Mouse (Mus musculus) embryonic facial prominence, embryonic 15.5 days (tissue): ENCODE measurements at regions not wholly inside any gene's neighbourhood (a gene's known extent, or its start where the extent isn't known, plus 50 kb on each side); places are given as distances from the start of the nearest gene placed in this dataset.
"Not testable (repeated sequence)": the region's sequence is repeated elsewhere in the genome, so short reads cannot be mapped to it uniquely, and the experiment has no call there.

Experiments
- ATAC-seq: fragments of 200-750 bp; cut with Nextera tagmentation; 2 replicates; pipeline ENCODE4 v1.8.0; 2017; ENCODE audit warnings: low read depth, moderate TSS enrichment; ENCODE audit not compliant: insufficient number of reproducible peaks, low FRiP score, low TSS enrichment
- H3K27ac ChIP-seq: fragments of 300-500 bp; sonication (generic); replicated peaks from 2 replicates; pipeline ENCODE4 v1.5.1; 2015; ENCODE audit warnings: mild to moderate bottlenecking, inconsistent platforms
- H3K27me3 ChIP-seq: fragments of 300-500 bp; sonication (generic); 2 replicates; pipeline ENCODE4 v1.6.1; 2015; ENCODE audit warnings: inconsistent platforms
- H3K36me3 ChIP-seq: fragments of 300-500 bp; sonication (generic); 2 replicates; pipeline ENCODE4 v1.6.1; 2015; ENCODE audit warnings: mild to moderate bottlenecking, inconsistent platforms
- H3K4me1 ChIP-seq: fragments of 300-500 bp; sonication (generic); 2 replicates; pipeline ENCODE4 v1.6.1; 2015; ENCODE audit warnings: inconsistent platforms
- H3K4me2 ChIP-seq: fragments of 300-500 bp; sonication (generic); replicated peaks from 2 replicates; pipeline ENCODE4 v1.6.1; 2015; ENCODE audit warnings: mild to moderate bottlenecking, inconsistent platforms
- H3K4me3 ChIP-seq: fragments of 300-500 bp; sonication (generic); replicated peaks from 2 replicates; pipeline ENCODE4 v1.5.1; 2015; ENCODE audit warnings: mild to moderate bottlenecking, inconsistent platforms
- H3K9ac ChIP-seq: fragments of 300-500 bp; sonication (generic); 2 replicates; pipeline ENCODE4 v1.6.1; 2015; ENCODE audit warnings: inconsistent platforms
- H3K9me3 ChIP-seq: fragments of 300-500 bp; sonication (generic); replicated peaks from 2 replicates; pipeline ENCODE4 v1.6.1; 2016; ENCODE audit warnings: inconsistent platforms
- WGBS: fragments of 180-500 bp; shearing (Covaris S2); methylation state at CpG from one replicate; pipeline ENCODE4 v1.1.7; 2015; 5-methylcytosine and 5-hydroxymethylcytosine counted together

- H3K27ac ChIP-seq = no peak overlapping the region
- H3K9me3 ChIP-seq = no peaks in the 10 kb centered on the region
- H3K4me1 ChIP-seq = no peaks in the 10 kb centered on the region
- 77% methylated on average over 1 of the region's 1 CpGs for WGBS
- no peak overlapping the region for H3K4me2 ChIP-seq
- no peak for ATAC-seq
- no peaks in the 10 kb centered on the region for H3K36me3 ChIP-seq
- no peak overlapping the region for H3K9ac ChIP-seq
- no peak overlapping the region for H3K4me3 ChIP-seq
- H3K27me3 ChIP-seq = no peaks in the 10 kb centered on the region
Measured at GRCm38 (mm10) chr3:117061831-117062230, 93.0 kb upstream of the Palmd start.

- Histone ChIP-seq H3K4me2 (no peak overlapping the region), H3K9me3 (no peaks in the 10 kb centered on the region), H3K4me1 (no peaks in the 10 kb centered on the region), H3K36me3 (no peaks in the 10 kb centered on the region), H3K9ac (no peak overlapping the region), H3K27me3 (no peaks in the 10 kb centered on the region), H3K27ac (no peak overlapping the region), H3K4me3 (no peak overlapping the region)
- ATAC-seq = no peak
- 63% methylated on average over 6 of the region's 6 CpGs for WGBS
Measured at GRCm38 (mm10) chr3:117061182-117061581, 92.4 kb upstream of the Palmd start.

GRCm38 (mm10) chr3:117054711-117055110 is 85.9 kb upstream of the Palmd start:
- not testable (repeated sequence) for H3K27me3 ChIP-seq, H3K9ac ChIP-seq, H3K9me3 ChIP-seq, H3K36me3 ChIP-seq, ATAC-seq, H3K4me3 ChIP-seq, H3K4me2 ChIP-seq, H3K27ac ChIP-seq, H3K4me1 ChIP-seq
- WGBS = 90% methylated on average over 3 of the region's 3 CpGs

- Histone ChIP-seq H3K27me3 (no peaks in the 10 kb centered on the region), H3K4me2 (no peak overlapping the region), H3K9me3 (no peaks in the 10 kb centered on the region), H3K27ac (no peak overlapping the region), H3K4me3 (no peak overlapping the region), H3K9ac (no peak overlapping the region), H3K4me1 (no peaks in the 10 kb centered on the region), H3K36me3 (no peaks in the 10 kb centered on the region)
- no peak for ATAC-seq
- 82% methylated on average over 3 of the region's 3 CpGs for WGBS
Measured at GRCm38 (mm10) chr3:117051431-117051830, 82.6 kb upstream of the Palmd start.

GRCm38 (mm10) chr3:117050909-117051308 is 82.1 kb upstream of the Palmd start:
- no peaks in the 10 kb centered on the region for H3K27me3 ChIP-seq
- H3K4me1 ChIP-seq = no peaks in the 10 kb centered on the region
- 41% methylated on average over 3 of the region's 3 CpGs for WGBS
- no peak overlapping the region for H3K9ac ChIP-seq
- no peak for ATAC-seq
- H3K9me3 ChIP-seq = no peaks in the 10 kb centered on the region
- no peaks in the 10 kb centered on the region for H3K36me3 ChIP-seq
- no peak overlapping the region for H3K4me3 ChIP-seq
- H3K27ac ChIP-seq = no peak overlapping the region
- H3K4me2 ChIP-seq = no peak overlapping the region

GRCm38 (mm10) chr3:117049410-117049809 is 80.6 kb upstream of the Palmd start:
- no peak overlapping the region for H3K4me3 ChIP-seq
- no peaks in the 10 kb centered on the region for H3K36me3 ChIP-seq
- H3K4me1 ChIP-seq = 0 out of 2 replicates have a peak, but pooled peaks cover 1% of the 10 kb centered on the region
- H3K9me3 ChIP-seq = no peaks in the 10 kb centered on the region
- H3K27ac ChIP-seq = no peak overlapping the region
- no peak overlapping the region for H3K9ac ChIP-seq
- H3K4me2 ChIP-seq = no peak overlapping the region
- 52% methylated on average over 3 of the region's 3 CpGs for WGBS
- no peaks in the 10 kb centered on the region for H3K27me3 ChIP-seq
- ATAC-seq = no peak

GRCm38 (mm10) chr3:117044809-117045208 is 76.0 kb upstream of the Palmd start:
- H3K27ac ChIP-seq = no peak overlapping the region
- ATAC-seq = no peak

GRCm38 (mm10) chr3:117044304-117044703 is 75.5 kb upstream of the Palmd start:
- peak overlapping the region; percentile 51 for H3K27ac ChIP-seq
- no peaks in the 10 kb centered on the region for H3K27me3 ChIP-seq
- no peak overlapping the region for H3K4me2 ChIP-seq
- H3K4me1 ChIP-seq = 0 out of 2 replicates have a peak, but pooled peaks cover 5% of the 10 kb centered on the region
- no peaks in the 10 kb centered on the region for H3K9me3 ChIP-seq
- H3K4me3 ChIP-seq = no peak overlapping the region
- no peaks in the 10 kb centered on the region for H3K36me3 ChIP-seq
- 47% methylated on average over 2 of the region's 2 CpGs for WGBS
- no peak overlapping the region for H3K9ac ChIP-seq
- ATAC-seq = no peak

More at GRCm38 (mm10) chr3:117044809-117045208, 76.0 kb upstream of the Palmd start:
- no peaks in the 10 kb centered on the region for H3K27me3 ChIP-seq
- no peak overlapping the region for H3K4me2 ChIP-seq
- H3K9ac ChIP-seq = no peak overlapping the region
- H3K4me3 ChIP-seq = no peak overlapping the region
- H3K4me1 ChIP-seq = 0 out of 2 replicates have a peak, but pooled peaks cover 5% of the 10 kb centered on the region
- no peaks in the 10 kb centered on the region for H3K9me3 ChIP-seq
- 65% methylated on average over 4 of the region's 4 CpGs for WGBS
- H3K36me3 ChIP-seq = no peaks in the 10 kb centered on the region

GRCm38 (mm10) chr3:117038928-117039300 is 70.1 kb upstream of the Palmd start:
- Histone ChIP-seq H3K27ac (no peak overlapping the region), H3K9ac (no peak overlapping the region)

GRCm38 (mm10) chr3:117038280-117038927 is 69.6 kb upstream of the Palmd start:
- Histone ChIP-seq H3K4me2 (no peak overlapping the region), H3K4me1 (no peaks in the 10 kb centered on the region), H3K4me3 (no peak overlapping the region), H3K9ac (no peak overlapping the region), H3K9me3 (no peaks in the 10 kb centered on the region), H3K27ac (no peak overlapping the region), H3K27me3 (no peaks in the 10 kb centered on the region), H3K36me3 (no peaks in the 10 kb centered on the region)
- ATAC-seq = no peak
- 68% methylated on average over 4 of the region's 4 CpGs for WGBS

More at GRCm38 (mm10) chr3:117038928-117039300, 70.1 kb upstream of the Palmd start:
- Histone ChIP-seq H3K27me3 (no peaks in the 10 kb centered on the region), H3K9me3 (no peaks in the 10 kb centered on the region), H3K36me3 (no peaks in the 10 kb centered on the region), H3K4me2 (no peak overlapping the region), H3K4me3 (no peak overlapping the region), H3K4me1 (no peaks in the 10 kb centered on the region)
- no peak for ATAC-seq
- 71% methylated on average over 1 of the region's 1 CpGs for WGBS
